In the genomic region with DNA sequence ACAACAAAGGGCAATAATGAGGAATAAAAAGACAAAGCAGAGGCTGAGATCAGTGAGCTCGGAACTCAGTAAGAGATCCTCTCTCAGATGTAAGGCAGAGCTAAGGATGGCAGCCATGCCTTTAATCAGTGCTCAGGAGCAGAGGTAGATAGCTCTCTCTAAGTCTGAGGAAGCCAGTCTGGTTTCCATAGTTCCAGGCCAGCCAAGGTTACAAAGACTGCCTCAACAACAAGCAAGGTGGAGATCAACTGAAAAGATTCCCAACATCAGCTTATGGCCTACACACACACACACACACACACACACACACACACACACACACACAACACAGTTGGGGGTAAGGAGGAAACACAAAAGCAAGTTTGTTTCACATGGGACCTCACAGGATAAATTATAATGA, we compare ENCODE assay signal across 24 mouse cellular contexts. TPM values are rescaled to one million over a fixed set of nuclear protein-coding genes. Genes with fewer than 3 reads are reported as not detected.
A peak's percentile ranks its signal among the peaks of the same experiment; 100 is the strongest.
DNase-seq lines count a peak whose midpoint lies in the region; ATAC-seq and TF ChIP-seq lines count a peak whose summit lies in the region.
"Had no signal": no experiment of that assay in that cellular context is flagged by ENCODE, and none has a peak within 500 bp of the region (broad histone marks: within the 10 kb centered on the region; RNA-seq: fewer than 3 reads in every experiment).

No protein-coding gene starts in this region.

- H3K4me3 ChIP-seq in hindbrain, embryonic 13.5 days: no peak overlapping the region
- no peak overlapping the region for H3K4me3 ChIP-seq in hindbrain, postnatal 0 days (ENCODE audit: low read length)
- H3K4me3 ChIP-seq in midbrain, embryonic 12.5 days: no peak overlapping the region
- no peak overlapping the region for H3K4me3 ChIP-seq in midbrain, embryonic 16.5 days (ENCODE audit: low read depth, low read length)
- H3K4me3 ChIP-seq in CH12.LX (replicated peaks in 1 of 3; ENCODE audit: low read depth in 2 of 3, low read length in 2 of 3, poor library complexity in 1 of 3): peak overlapping the region in 1 of 3 experiments; percentile 23
- H3K4me3 ChIP-seq in hindbrain, embryonic 16.5 days (ENCODE audit: low read length): no peak overlapping the region
- no peak overlapping the region for H3K4me3 ChIP-seq in thymus, adult 2 months (ENCODE audit: control insufficient read depth, insufficient read depth, low read length)
- H3K4me3 ChIP-seq: embryonic facial prominence, embryonic 15.5 days; erythroblast, embryonic 14.5 days; forebrain, embryonic 10.5 days; heart, adult 2 months had no signal

- peaks cover 20% of the 10 kb centered on the region for H3K4me1 ChIP-seq in hindbrain, embryonic 13.5 days (replicated peaks)
- H3K4me1 ChIP-seq in hindbrain, postnatal 0 days (ENCODE audit: insufficient read depth, low read length): 0 out of 2 replicates have a peak, but pooled peaks cover 2% of the 10 kb centered on the region
- peaks cover 10% of the 10 kb centered on the region; the same call in 1 of the 2 replicates for H3K4me1 ChIP-seq in midbrain, embryonic 12.5 days
- peaks cover 7% of the 10 kb centered on the region; the same call in 1 of the 2 replicates for H3K4me1 ChIP-seq in midbrain, embryonic 16.5 days (ENCODE audit: control insufficient read depth, insufficient read depth, low read length)
- H3K4me1 ChIP-seq in CH12.LX (ENCODE audit: control insufficient read depth in 1 of 2, insufficient read depth in 2 of 2): peaks cover 20 to 62% of the 10 kb centered on the region in 2 experiments
- no peaks in the 10 kb centered on the region; the same call in 1 of the 2 replicates for H3K4me1 ChIP-seq in hindbrain, embryonic 16.5 days (ENCODE audit: control insufficient read depth, insufficient read depth, low read depth, low read length)
- peaks cover 3% of the 10 kb centered on the region for H3K4me1 ChIP-seq in thymus, adult 2 months (replicated peaks; ENCODE audit: control insufficient read depth, insufficient read depth, low read length)
- H3K4me1 ChIP-seq: embryonic facial prominence, embryonic 15.5 days had no signal

- DNase-seq in hindbrain, postnatal 0 days (ENCODE audit: low spot score): no peak
- no peak for DNase-seq in CH12.LX (ENCODE audit: extremely low read depth)
- no peak for DNase-seq in thymus, adult 2 months
- DNase-seq in kidney, postnatal 14 days: no peak
- DNase-seq: adrenal gland, postnatal 10 days; B cell, adult 2 months; cerebellum, adult 11 months; cerebellum, adult 8-10 months; cerebellum, postnatal 14 days; embryo, embryonic 11 days; gastrocnemius, postnatal 36 days; heart, adult 2 months had no signal

- H3K4me2 ChIP-seq in hindbrain, embryonic 13.5 days: no peak overlapping the region
- H3K4me2 ChIP-seq in hindbrain, postnatal 0 days (ENCODE audit: low read depth, low read length): no peak overlapping the region
- no peak overlapping the region for H3K4me2 ChIP-seq in midbrain, embryonic 12.5 days (replicated peaks)
- no peak overlapping the region for H3K4me2 ChIP-seq in midbrain, embryonic 16.5 days (ENCODE audit: low read length)
- peak overlapping the region; percentile 80 for H3K4me2 ChIP-seq in CH12.LX (ENCODE audit: insufficient read depth, low read depth, poor library complexity, severe bottlenecking)
- H3K4me2 ChIP-seq in hindbrain, embryonic 16.5 days (ENCODE audit: low read length): no peak overlapping the region
- H3K4me2 ChIP-seq: embryonic facial prominence, embryonic 15.5 days; heart, embryonic 11.5 days had no signal

- peaks cover 76% of the 10 kb centered on the region for H3K79me2 ChIP-seq in CH12.LX (replicated peaks; ENCODE audit: control insufficient read depth, extremely low read depth, insufficient read depth, poor library complexity, severe bottlenecking)

- TF ChIP-seq RAD21 in CH12.LX (IDR thresholded peaks at IDR 0.05; ENCODE audit: low read depth, low read length): no peak

- H3K36me3 ChIP-seq in hindbrain, embryonic 13.5 days: peaks cover 51% of the 10 kb centered on the region
- H3K36me3 ChIP-seq in hindbrain, postnatal 0 days (ENCODE audit: insufficient read depth, low read length): peaks cover 25% of the 10 kb centered on the region
- H3K36me3 ChIP-seq in midbrain, embryonic 12.5 days: peaks cover 44% of the 10 kb centered on the region
- H3K36me3 ChIP-seq in midbrain, embryonic 16.5 days (ENCODE audit: control insufficient read depth, insufficient read depth, low read length): peaks cover 14% of the 10 kb centered on the region
- peaks cover 40 to 68% of the 10 kb centered on the region in 2 experiments for H3K36me3 ChIP-seq in CH12.LX (replicated peaks in 1 of 2; ENCODE audit: control insufficient read depth in 1 of 2, insufficient read depth in 1 of 2, low read length in 1 of 2)
- peaks cover 21% of the 10 kb centered on the region for H3K36me3 ChIP-seq in hindbrain, embryonic 16.5 days (ENCODE audit: control insufficient read depth, insufficient read depth, low read length)
- H3K36me3 ChIP-seq in thymus, adult 2 months (ENCODE audit: control insufficient read depth, insufficient read depth, low read length): peaks cover 39% of the 10 kb centered on the region

- no peak; the same call in 1 of the 2 replicates for TF ChIP-seq EP300 in CH12.LX (IDR thresholded peaks at IDR 0.05; ENCODE audit: low read length)

- no peak for ATAC-seq in hindbrain, embryonic 13.5 days (ENCODE audit: low FRiP score)
- no peak for ATAC-seq in hindbrain, postnatal 0 days
- ATAC-seq in midbrain, embryonic 12.5 days (ENCODE audit: low FRiP score, low read depth): no peak
- ATAC-seq in midbrain, embryonic 16.5 days: no peak
- ATAC-seq in hindbrain, embryonic 16.5 days: no peak
- ATAC-seq: CD4-positive, CD25-positive, alpha-beta regulatory T cell, adult 4 months; forebrain, embryonic 14.5 days had no signal

- peak overlapping the region; percentile 48 for H3K27ac ChIP-seq in hindbrain, embryonic 13.5 days
- H3K27ac ChIP-seq in hindbrain, postnatal 0 days: no peak overlapping the region; the same call in 1 of the 2 replicates
- peak overlapping the region; percentile 39; the same call in 1 of the 2 replicates for H3K27ac ChIP-seq in midbrain, embryonic 12.5 days (replicated peaks)
- no peak overlapping the region for H3K27ac ChIP-seq in midbrain, embryonic 16.5 days (ENCODE audit: low read length)
- H3K27ac ChIP-seq in CH12.LX (ENCODE audit: insufficient read depth, low read depth): peak overlapping the region; percentile 73
- H3K27ac ChIP-seq in hindbrain, embryonic 16.5 days (ENCODE audit: low read depth, low read length): 0 out of 2 replicates have a peak overlapping the region, but pooled peaks have one; percentile 32
- H3K27ac ChIP-seq in thymus, adult 2 months (ENCODE audit: control insufficient read depth, insufficient read depth, low read length): no peak overlapping the region
- H3K27ac ChIP-seq: embryonic facial prominence, embryonic 15.5 days; forebrain, embryonic 10.5 days; heart, adult 2 months had no signal

- dilution Hi-C loops in CH12.LX (cut with MboI; ENCODE audit: extremely low pct_ligation_motif_present, extremely low pct_unique_long_range_greater_than_20kb, low sequenced_read_pairs): no loop called here

- H3K9me3 ChIP-seq in hindbrain, embryonic 13.5 days: no peaks in the 10 kb centered on the region
- no peaks in the 10 kb centered on the region for H3K9me3 ChIP-seq in hindbrain, postnatal 0 days (ENCODE audit: low read length)
- no peaks in the 10 kb centered on the region for H3K9me3 ChIP-seq in midbrain, embryonic 12.5 days
- no peaks in the 10 kb centered on the region for H3K9me3 ChIP-seq in midbrain, embryonic 16.5 days (replicated peaks; ENCODE audit: control insufficient read depth, low read length, poor library complexity, severe bottlenecking)
- H3K9me3 ChIP-seq in CH12.LX (replicated peaks; ENCODE audit: low read length): no peaks in the 10 kb centered on the region
- no peaks in the 10 kb centered on the region for H3K9me3 ChIP-seq in hindbrain, embryonic 16.5 days (ENCODE audit: control insufficient read depth, low read length)
- H3K9me3 ChIP-seq: embryonic facial prominence, embryonic 15.5 days; forebrain, embryonic 10.5 days had no signal

- no peaks in the 10 kb centered on the region for H3K27me3 ChIP-seq in hindbrain, embryonic 13.5 days
- H3K27me3 ChIP-seq in hindbrain, postnatal 0 days (ENCODE audit: insufficient read depth, low read length): no peaks in the 10 kb centered on the region
- H3K27me3 ChIP-seq in midbrain, embryonic 12.5 days: no peaks in the 10 kb centered on the region
- no peaks in the 10 kb centered on the region for H3K27me3 ChIP-seq in midbrain, embryonic 16.5 days (ENCODE audit: control insufficient read depth, insufficient read depth, low read depth, low read length)
- no peaks in the 10 kb centered on the region for H3K27me3 ChIP-seq in CH12.LX (replicated peaks)
- no peaks in the 10 kb centered on the region for H3K27me3 ChIP-seq in hindbrain, embryonic 16.5 days (replicated peaks; ENCODE audit: control insufficient read depth, insufficient read depth, low read length)
- no peaks in the 10 kb centered on the region for H3K27me3 ChIP-seq in thymus, adult 2 months (ENCODE audit: control insufficient read depth, insufficient read depth, low read length)
- H3K27me3 ChIP-seq: embryonic facial prominence, embryonic 15.5 days had no signal

- in situ Hi-C loops in CH12.LX (cut with MboI; ENCODE audit: low pct_ligation_motif_present, low pct_unique_long_range_greater_than_20kb, low sequenced_read_pairs): no loop called here

- WGBS in hindbrain, embryonic 13.5 days: 59% methylated on average over 1 of the region's 1 CpGs
- 38% methylated on average over 1 of the region's 1 CpGs for WGBS in hindbrain, postnatal 0 days
- 58% methylated on average over 1 of the region's 1 CpGs for WGBS in midbrain, embryonic 12.5 days
- WGBS in midbrain, embryonic 16.5 days: 37% methylated on average over 1 of the region's 1 CpGs
- WGBS in hindbrain, embryonic 16.5 days: 59% methylated on average over 1 of the region's 1 CpGs
- 93% methylated on average over 1 of the region's 1 CpGs for WGBS in thymus, adult 2 months

- TF ChIP-seq CTCF in hindbrain, postnatal 0 days (IDR thresholded peaks at IDR 0.05; ENCODE audit: low read depth): no peak
- no peak for TF ChIP-seq CTCF in CH12.LX (conservative IDR thresholded peaks at IDR 0.05 in 1 of 2, IDR thresholded peaks at IDR 0.05 in 1 of 2; ENCODE audit: low read depth in 2 of 2, low read length in 2 of 2)
- TF ChIP-seq CTCF in thymus, adult 2 months (IDR thresholded peaks at IDR 0.05; ENCODE audit: borderline replicate concordance, control insufficient read depth, extremely low read depth, insufficient read depth, low read length, poor library complexity): no peak

- no peak overlapping the region for H3K9ac ChIP-seq in hindbrain, embryonic 13.5 days
- no peak overlapping the region for H3K9ac ChIP-seq in hindbrain, postnatal 0 days (replicated peaks; ENCODE audit: low read length)
- H3K9ac ChIP-seq in midbrain, embryonic 12.5 days (replicated peaks): no peak overlapping the region
- no peak overlapping the region for H3K9ac ChIP-seq in midbrain, embryonic 16.5 days (ENCODE audit: low read depth, low read length)
- H3K9ac ChIP-seq in CH12.LX (ENCODE audit: insufficient read depth, low read depth): peak overlapping the region; percentile 3; the same call in 1 of the 2 replicates
- H3K9ac ChIP-seq in hindbrain, embryonic 16.5 days (ENCODE audit: low read depth, low read length): no peak overlapping the region
- H3K9ac ChIP-seq: embryonic facial prominence, embryonic 15.5 days had no signal

- TF ChIP-seq POLR2A in CH12.LX (IDR thresholded peaks at IDR 0.05; ENCODE audit: low read depth, low read length): no peak
- TF ChIP-seq POLR2A in thymus, adult 2 months (IDR thresholded peaks at IDR 0.05; ENCODE audit: control insufficient read depth, extremely low read depth, insufficient read depth, low read length, poor library complexity): no peak

RNA-seq across cellular contexts. Expression of gene Xrra1, which starts 7.8 kb away (rescaled TPM):
- 0.51 and 0.72 TPM in 2 replicates for polyA plus RNA-seq in hindbrain, embryonic 13.5 days (2015; fragmentation: Nextera tagmentation; extraction: Ambion mirVana)
- 1.7 and 2.6 TPM in 2 replicates for total RNA-seq in hindbrain, postnatal 0 days (2014; rRNA removed)
- polyA plus RNA-seq in hindbrain, postnatal 0 days (2015; fragmentation: Nextera tagmentation; extraction: Ambion mirVana): 1.0 and 1.3 TPM in 2 replicates
- 0.55 and 0.82 TPM in 2 replicates for polyA plus RNA-seq in midbrain, embryonic 12.5 days (2016; fragmentation: Nextera tagmentation; extraction: Ambion mirVana)
- 1.1 and 1.3 TPM in 2 replicates for polyA plus RNA-seq in midbrain, embryonic 16.5 days (2015; fragmentation: Nextera tagmentation; extraction: Ambion mirVana)
- total RNA-seq in CH12.LX (2012; rRNA removed): 0.25 and 0.59 TPM in 2 replicates
- total RNA-seq in CH12.LX (2014; rRNA removed): 0.17 and 0.39 TPM in 2 replicates
- 0.49 and 0.65 TPM in 2 replicates for polyA plus RNA-seq in CH12.LX (2012; ENCODE audit: insufficient read length, low read depth)
- polyA plus RNA-seq in hindbrain, embryonic 16.5 days (2015; fragmentation: Nextera tagmentation; extraction: Ambion mirVana): 0.81 and 1.2 TPM in 2 replicates
- polyA plus RNA-seq in thymus, adult 2 months (2012; rRNA removed): 26.0 and 36.9 TPM in 2 replicates
- total RNA-seq: common myeloid progenitor, adult 5-6 weeks; heart, postnatal 25 days had no signal

RNA-seq across cellular contexts. Expression of gene Spcs2, which starts 12.1 kb away (rescaled TPM):
- polyA plus RNA-seq in hindbrain, embryonic 13.5 days (2015; fragmentation: Nextera tagmentation; extraction: Ambion mirVana): 331 and 344 TPM in 2 replicates
- total RNA-seq in hindbrain, postnatal 0 days (2014; rRNA removed): 94.2 and 111 TPM in 2 replicates
- polyA plus RNA-seq in hindbrain, postnatal 0 days (2015; fragmentation: Nextera tagmentation; extraction: Ambion mirVana): 258 and 293 TPM in 2 replicates
- polyA plus RNA-seq in midbrain, embryonic 12.5 days (2016; fragmentation: Nextera tagmentation; extraction: Ambion mirVana): 326 and 333 TPM in 2 replicates
- 286 and 308 TPM in 2 replicates for polyA plus RNA-seq in midbrain, embryonic 16.5 days (2015; fragmentation: Nextera tagmentation; extraction: Ambion mirVana)
- 203 and 247 TPM in 2 replicates for total RNA-seq in CH12.LX (2012; rRNA removed)
- total RNA-seq in CH12.LX (2014; rRNA removed): 268 and 272 TPM in 2 replicates
- polyA plus RNA-seq in CH12.LX (2012; ENCODE audit: insufficient read length, low read depth): 232 and 242 TPM in 2 replicates
- polyA plus RNA-seq in hindbrain, embryonic 16.5 days (2015; fragmentation: Nextera tagmentation; extraction: Ambion mirVana): 286 and 290 TPM in 2 replicates
- polyA plus RNA-seq in thymus, adult 2 months (2012; rRNA removed): 83.7 and 91.7 TPM in 2 replicates

RNA-seq across cellular contexts. Expression of gene Neu3, which starts 22.9 kb away (rescaled TPM):
- 2.2 TPM in 2 replicates for polyA plus RNA-seq in hindbrain, embryonic 13.5 days (2015; fragmentation: Nextera tagmentation; extraction: Ambion mirVana)
- total RNA-seq in hindbrain, postnatal 0 days (2014; rRNA removed): 1.3 and 2.1 TPM in 2 replicates
- polyA plus RNA-seq in hindbrain, postnatal 0 days (2015; fragmentation: Nextera tagmentation; extraction: Ambion mirVana): 1.6 and 2.1 TPM in 2 replicates
- 1.5 and 1.7 TPM in 2 replicates for polyA plus RNA-seq in midbrain, embryonic 12.5 days (2016; fragmentation: Nextera tagmentation; extraction: Ambion mirVana)
- 1.5 and 2.5 TPM in 2 replicates for polyA plus RNA-seq in midbrain, embryonic 16.5 days (2015; fragmentation: Nextera tagmentation; extraction: Ambion mirVana)
- total RNA-seq in CH12.LX (2012; rRNA removed) (8.5 and 9.1 TPM in 2 replicates), CH12.LX (2014; rRNA removed) (8.9 and 11.0 TPM in 2 replicates)
- polyA plus RNA-seq in CH12.LX (2012; ENCODE audit: insufficient read length, low read depth): 11.2 and 11.5 TPM in 2 replicates
- 2.3 and 2.8 TPM in 2 replicates for polyA plus RNA-seq in hindbrain, embryonic 16.5 days (2015; fragmentation: Nextera tagmentation; extraction: Ambion mirVana)
- polyA plus RNA-seq in thymus, adult 2 months (2012; rRNA removed): 32.1 and 49.1 TPM in 2 replicates

Comparison
In these comparisons a context has a peak if more than half of its experiments do, and no peak if none do; other contexts are left out.
1. H3K27ac ChIP-seq: peak in hindbrain, embryonic 13.5 days (single experiment), midbrain, embryonic 12.5 days (single experiment), CH12.LX (single experiment) and hindbrain, embryonic 16.5 days (single experiment); none in hindbrain, postnatal 0 days (single experiment), midbrain, embryonic 16.5 days (single experiment) and thymus, adult 2 months (single experiment).
2. RNA of gene Xrra1, which starts 7.8 kb away (polyA plus RNA-seq): 26.0 to 36.9 TPM in thymus, adult 2 months; 1.1 to 1.3 TPM in midbrain, embryonic 16.5 days, 1.0 to 1.3 TPM in hindbrain, postnatal 0 days, 0.81 to 1.2 TPM in hindbrain, embryonic 16.5 days, 0.55 to 0.82 TPM in midbrain, embryonic 12.5 days, 0.51 to 0.72 TPM in hindbrain, embryonic 13.5 days and 0.49 to 0.65 TPM in CH12.LX; every median in the first group is over 10 times any median in the second.